Mouse (Mus musculus) 416B (cell line): ENCODE measurements around the gene Fbxo6.
"Not testable (repeated sequence)": the region's sequence is repeated elsewhere in the genome, so short reads cannot be mapped to it uniquely, and the experiment has no call there.

Source experiments
- DNase-seq: peaks from one replicate; pipeline ENCODE4 v3.0.0; 2011; ENCODE audit warnings: low read depth

Gene Fbxo6

GRCm38 (mm10) chr4:148151267-148152168, at the start of gene Fbxo6:
Gene Fbxo6 (minus strand): TSS chr4:148152140.
- peak; percentile 97 for DNase-seq

- no peak for DNase-seq
These were observed 46.8 kb upstream of the Fbxo6 start for GRCm38 (mm10) chr4:148198721-148199120.

DNA sequence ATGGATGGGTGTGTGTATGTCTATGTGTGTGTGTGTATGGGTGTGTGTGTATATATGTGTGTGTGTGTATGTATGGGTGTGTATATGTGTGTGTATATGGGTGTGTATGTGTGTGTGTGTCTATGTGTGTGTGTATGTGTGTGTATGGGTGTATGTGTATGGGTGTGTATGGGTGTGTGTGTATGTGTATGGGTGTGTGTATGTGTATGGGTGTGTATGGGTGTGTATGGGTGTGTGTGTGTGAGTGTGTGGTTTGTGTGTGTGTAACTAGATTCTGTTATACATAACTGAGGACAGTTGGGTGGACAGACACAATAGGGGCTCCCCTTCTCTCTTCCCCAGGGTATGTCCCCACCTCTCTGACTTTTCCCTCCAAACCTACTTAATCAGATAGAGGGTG, 42.5 kb upstream of the Fbxo6 start:
- no peak for DNase-seq

- no peak for DNase-seq
These were observed 40.8 kb upstream of the Fbxo6 start for GRCm38 (mm10) chr4:148192707-148193245.

- DNase-seq = not testable (repeated sequence)
These were observed 36.8 kb upstream of the Fbxo6 start for GRCm38 (mm10) chr4:148188767-148189166.

DNA sequence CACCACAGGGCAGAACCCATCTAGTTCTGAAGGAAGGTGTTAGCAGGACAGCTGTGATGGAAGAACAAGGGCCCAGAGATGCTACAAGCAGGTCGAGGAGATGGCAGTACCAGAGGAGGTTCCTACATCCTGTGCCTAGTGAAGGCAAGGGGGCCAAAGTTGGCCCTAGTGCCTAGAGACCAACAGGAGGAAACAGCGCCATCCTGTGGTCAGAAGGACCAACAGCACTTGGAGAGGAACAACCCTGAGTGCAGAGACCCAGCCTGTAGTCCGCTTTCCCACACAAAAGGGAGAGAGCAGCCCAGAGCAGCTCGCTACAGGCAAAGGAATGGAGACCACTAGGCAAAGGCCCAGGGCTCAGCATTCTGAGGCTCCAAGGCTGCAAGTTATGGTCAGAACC, 33.9 kb upstream of the Fbxo6 start:
- no peak for DNase-seq

GRCm38 (mm10) chr4:148184564-148184963, 32.6 kb upstream of the Fbxo6 start:
- DNase-seq = no peak

GRCm38 (mm10) chr4:148182363-148182762, 30.4 kb upstream of the Fbxo6 start:
- DNase-seq = no peak

DNA sequence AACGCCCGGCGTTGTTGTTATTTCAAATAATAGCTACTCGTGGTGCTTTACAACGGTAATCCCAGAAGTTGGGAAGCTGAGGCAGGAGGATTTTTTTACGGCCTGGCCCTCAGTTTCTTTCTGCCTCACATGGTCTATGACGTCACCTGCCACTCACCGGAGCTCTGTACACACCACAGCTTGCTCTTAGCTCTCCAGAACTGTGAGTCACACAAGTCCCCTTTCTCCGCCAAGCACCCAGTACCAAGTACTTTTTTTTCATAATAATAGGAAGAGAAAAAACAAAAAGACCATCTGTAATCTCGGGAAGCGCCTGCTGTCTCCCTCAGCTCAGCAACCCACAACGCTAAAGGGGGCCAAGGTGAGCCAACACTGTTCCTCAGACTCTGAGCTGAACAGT, 29.5 kb upstream of the Fbxo6 start:
- DNase-seq = peak; percentile 35

DNA sequence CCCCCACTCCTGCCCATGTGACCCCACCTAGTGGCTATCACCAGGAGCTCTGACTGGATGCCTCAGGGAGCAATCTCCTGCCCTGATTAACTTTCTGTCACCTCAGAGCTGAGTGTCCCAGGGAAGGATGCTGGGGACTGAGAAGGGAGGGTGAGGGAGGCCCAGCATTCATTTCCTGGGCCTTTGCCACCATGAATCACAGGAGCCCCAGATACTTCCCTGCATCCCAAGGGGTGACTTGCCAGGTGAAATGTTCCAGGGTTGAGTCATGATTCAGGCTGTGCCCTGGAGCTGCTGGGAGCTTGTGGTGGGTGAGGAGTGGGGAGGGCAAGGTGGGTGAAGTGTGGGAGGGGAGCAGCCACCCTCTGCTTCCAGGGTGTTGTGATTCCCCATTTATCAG, 25.8 kb upstream of the Fbxo6 start:
- DNase-seq = no peak

DNA sequence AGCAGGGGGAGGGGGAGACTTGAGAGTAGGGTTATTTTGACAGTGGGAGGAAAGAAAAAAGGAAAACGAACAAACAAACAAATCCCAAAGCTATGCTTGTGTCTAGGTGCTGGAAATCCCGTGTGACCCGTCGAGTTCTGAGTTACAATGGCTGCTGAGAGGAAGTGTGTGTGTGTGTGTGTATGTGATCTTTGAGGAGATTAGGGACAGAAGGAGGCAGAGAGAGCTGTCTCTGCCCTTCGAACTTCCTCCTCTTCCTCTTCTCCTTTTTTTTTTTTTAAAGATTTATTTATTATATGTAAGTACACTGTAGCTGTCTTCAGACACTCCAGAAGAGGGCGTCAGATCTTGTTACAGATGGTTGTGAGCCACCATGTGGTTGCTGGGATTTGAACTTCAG, 24.7 kb upstream of the Fbxo6 start:
- peak; percentile 55 for DNase-seq

- DNase-seq = no peak
These were observed 22.5 kb upstream of the Fbxo6 start for GRCm38 (mm10) chr4:148174495-148174862.

GRCm38 (mm10) chr4:148173811-148174494, 22.0 kb upstream of the Fbxo6 start:
- DNase-seq = no peak

DNA sequence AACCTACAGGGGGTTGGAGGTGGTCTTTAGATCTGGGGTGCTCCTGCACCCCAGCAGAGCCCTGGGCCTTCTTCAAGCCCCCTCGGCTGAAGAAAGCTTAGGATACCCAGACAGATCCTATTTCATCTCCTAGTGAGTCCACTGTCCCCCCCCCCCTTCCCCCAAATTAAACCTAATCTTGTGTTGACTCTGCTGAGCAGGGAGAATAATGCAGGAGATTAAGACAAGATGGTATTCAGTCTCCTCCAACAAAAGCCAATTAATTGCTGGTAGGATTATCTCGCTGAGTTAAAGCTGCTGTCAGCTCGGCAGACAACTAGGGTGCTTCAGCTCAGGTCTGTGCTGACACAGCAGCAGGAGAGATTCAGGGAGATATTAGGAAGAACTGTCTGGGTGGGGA, 19.3 kb upstream of the Fbxo6 start:
- no peak for DNase-seq

- peak; percentile 73 for DNase-seq
These were observed 18.9 kb upstream of the Fbxo6 start for GRCm38 (mm10) chr4:148170842-148171241.

GRCm38 (mm10) chr4:148169586-148169985, 17.6 kb upstream of the Fbxo6 start:
- peak; percentile 86 for DNase-seq

- DNase-seq = peak; percentile 93
These were observed 16.3 kb upstream of the Fbxo6 start for GRCm38 (mm10) chr4:148168287-148168686.

DNA sequence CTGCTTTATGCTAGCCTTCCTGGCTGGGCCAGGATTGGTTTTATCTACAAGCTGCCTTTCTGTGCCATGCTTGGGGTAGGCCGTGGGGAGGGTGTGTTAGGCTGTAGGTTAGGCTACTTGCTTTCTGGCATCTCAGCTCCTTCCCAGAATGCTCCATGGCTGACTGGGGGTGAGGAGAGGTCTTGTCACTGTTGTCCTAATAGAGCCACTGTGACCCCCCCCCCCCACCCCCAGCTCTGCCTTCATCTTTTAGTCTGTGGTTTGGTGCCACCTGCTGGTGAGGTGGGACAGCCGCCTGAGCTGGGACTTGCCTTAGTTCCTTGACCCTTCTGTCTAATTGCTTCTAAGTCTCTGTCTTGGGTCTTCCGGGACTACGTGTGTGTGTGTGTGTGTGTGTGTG, 15.0 kb upstream of the Fbxo6 start:
- DNase-seq = peak; percentile 72

DNA sequence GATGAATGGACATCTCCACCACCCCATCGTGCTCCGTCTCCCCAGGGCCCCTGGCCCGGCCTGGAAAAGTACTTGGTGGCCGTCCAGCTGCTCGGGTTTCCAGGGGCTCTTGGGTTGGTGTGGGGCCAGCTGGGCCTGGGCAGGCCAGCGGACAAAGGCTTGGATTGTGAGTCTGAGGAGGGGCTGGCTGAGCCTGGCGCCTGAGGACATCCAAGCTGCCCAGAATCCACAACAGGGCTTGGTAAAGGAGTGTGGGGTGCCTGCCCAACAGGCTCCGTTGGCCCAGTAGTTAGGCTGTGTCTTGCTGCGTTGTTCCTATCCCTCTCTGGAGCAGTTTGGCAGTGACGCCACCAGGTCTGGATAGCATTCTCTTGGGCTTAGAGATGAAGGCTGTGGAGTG, 14.5 kb upstream of the Fbxo6 start:
- no peak for DNase-seq

DNA sequence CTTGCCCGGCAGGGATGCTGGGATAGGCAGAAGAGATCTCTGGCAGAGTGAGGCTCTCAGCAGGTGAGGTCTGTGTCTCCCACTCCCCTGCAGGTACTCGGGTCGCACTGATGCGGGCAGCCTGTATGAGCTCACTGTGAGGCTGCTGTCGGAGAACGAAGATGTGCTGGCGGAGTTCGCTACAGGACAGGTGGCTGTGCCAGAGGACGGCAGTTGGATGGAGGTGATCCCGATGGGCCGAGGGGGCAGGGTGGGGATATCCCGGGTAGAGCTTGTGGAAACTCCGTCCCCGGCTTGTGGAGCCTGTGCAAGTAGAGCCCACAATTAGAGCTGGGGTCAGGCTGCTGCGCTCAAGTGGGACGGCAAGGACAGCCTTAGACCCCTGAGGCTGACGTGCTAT, 13.6 kb upstream of the Fbxo6 start:
- DNase-seq = no peak

GRCm38 (mm10) chr4:148164461-148164860, 12.5 kb upstream of the Fbxo6 start:
- no peak for DNase-seq

- peak; percentile 85 for DNase-seq
These were observed 12.1 kb upstream of the Fbxo6 start for GRCm38 (mm10) chr4:148164002-148164439.
